Mouse (Mus musculus) G1E (cell line): ENCODE results near the gene Gm20671.

Experiments
- CTCF ChIP-seq: IDR thresholded peaks from 2 replicates; pipeline ENCODE4 v1.5.1; 2012; ENCODE audit warnings: low read depth, low read length, inconsistent platforms, mixed read lengths
- TAL1 ChIP-seq: conservative IDR thresholded peaks from 2 replicates; pipeline ENCODE4 v1.6.1; 2012; ENCODE audit warnings: low read depth, low read length, inconsistent platforms, mixed read lengths

GRCm38 (mm10) chr5:32857781-32858220, 30.9 kb upstream of the Gm20671 start:
- TF ChIP-seq CTCF (no peak), TAL1 (no peak)
